13 mouse cellular contexts compared by ENCODE assay signal in the genomic region with DNA sequence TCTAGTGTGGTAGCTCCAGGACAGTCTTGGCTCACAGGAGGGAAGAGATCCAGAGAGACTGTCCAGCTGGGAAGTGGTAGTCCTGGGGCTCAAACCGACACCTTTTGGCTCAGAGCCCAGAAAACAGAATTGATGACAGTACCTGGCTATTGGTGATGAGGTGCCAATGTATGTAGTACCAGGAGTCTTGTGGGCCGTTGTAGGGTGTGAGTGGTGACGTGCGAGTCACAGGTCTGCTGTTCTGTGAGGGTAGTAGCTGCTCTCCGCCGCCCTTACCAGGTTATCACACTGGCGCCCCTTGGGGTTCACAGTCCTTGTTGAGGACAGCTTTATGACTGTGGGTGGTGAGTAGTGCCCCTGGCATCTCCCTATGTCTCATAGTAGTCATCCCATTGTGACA.
"Had no signal": no experiment of that assay in that cellular context is flagged by ENCODE, and none has a peak within 500 bp of the region (broad histone marks: within the 10 kb centered on the region; RNA-seq: fewer than 3 reads in every experiment).

No protein-coding gene starts in this region.

- H3K27ac ChIP-seq: layer of hippocampus, adult 2 months; limb, embryonic 12.5 days; liver, embryonic 13.5 days; lung, embryonic 15.5 days; midbrain, embryonic 13.5 days; neural tube, embryonic 12.5 days; stomach, postnatal 0 days had no signal

- H3K36me3 ChIP-seq: lung, embryonic 15.5 days had no signal

- H3K4me1 ChIP-seq: liver, embryonic 13.5 days; lung, embryonic 15.5 days; midbrain, embryonic 13.5 days; neural tube, embryonic 12.5 days had no signal

- H3K4me3 ChIP-seq: layer of hippocampus, adult 2 months; limb, embryonic 12.5 days; liver, embryonic 13.5 days; lung, embryonic 15.5 days; midbrain, embryonic 13.5 days; neural tube, embryonic 12.5 days had no signal

- H3K27me3 ChIP-seq: limb, embryonic 12.5 days; liver, embryonic 13.5 days; lung, embryonic 15.5 days; midbrain, embryonic 13.5 days; neural tube, embryonic 12.5 days had no signal

- ATAC-seq: liver, postnatal 0 days; midbrain, embryonic 13.5 days had no signal

- DNase-seq: kidney, postnatal 10 days; kidney, postnatal 4 days; liver, embryonic 13.5 days; lung, postnatal 14 days; thymus, adult 2 months; thymus, postnatal 25 days had no signal

- H3K9me3 ChIP-seq: limb, embryonic 12.5 days; liver, embryonic 13.5 days; lung, embryonic 15.5 days; midbrain, embryonic 13.5 days; neural tube, embryonic 12.5 days had no signal

- H3K9ac ChIP-seq: limb, embryonic 12.5 days; liver, embryonic 13.5 days; liver, postnatal 0 days; lung, embryonic 15.5 days; midbrain, embryonic 13.5 days; neural tube, embryonic 12.5 days had no signal

- H3K4me2 ChIP-seq: limb, embryonic 12.5 days; liver, embryonic 13.5 days; lung, embryonic 15.5 days; midbrain, embryonic 13.5 days; neural tube, embryonic 12.5 days had no signal
